Mouse (Mus musculus) MEL (cell line): ENCODE results near the gene Peli2.

Source experiments
- CHD2 ChIP-seq: IDR thresholded peaks from 2 replicates; pipeline ENCODE4 v1.6.1; 2011; ENCODE audit warnings: low read length, improper control_type of control experiment
- CTCF ChIP-seq, 3 experiments: IDR thresholded peaks in 2 of 3; conservative IDR thresholded peaks in 1 of 3; 2 replicates each; pipeline ENCODE4 v1.5.1; 2011 to 2012; ENCODE audit warnings: low read length in 3 of 3, low read depth in 2 of 3, mild to moderate bottlenecking in 2 of 3, improper control_type of control experiment in 1 of 3, inconsistent platforms in 1 of 3, mixed read lengths in 1 of 3, moderate library complexity in 1 of 3; ENCODE audit not compliant: control insufficient read depth in 1 of 3, insufficient read depth in 1 of 3, poor library complexity in 1 of 3, severe bottlenecking in 1 of 3
- ETS1 ChIP-seq: IDR thresholded peaks from 2 replicates; pipeline ENCODE4 v1.6.1; 2012; ENCODE audit warnings: low read depth, mild to moderate bottlenecking, inconsistent platforms, low read length, improper control_type of control experiment, moderate library complexity
- GATA1 ChIP-seq: IDR thresholded peaks from 2 replicates; pipeline ENCODE4 v1.6.1; 2011; ENCODE audit warnings: low read depth, low read length, improper control_type of control experiment
- JUND ChIP-seq: IDR thresholded peaks from 2 replicates; pipeline ENCODE4 v1.6.1; 2011; ENCODE audit warnings: low read depth, mild to moderate bottlenecking, improper control_type of control experiment, low read length
- KAT2A ChIP-seq: conservative IDR thresholded peaks from 2 replicates; pipeline ENCODE4 v1.6.1; 2012; ENCODE audit warnings: low read depth, low read length, improper control_type of control experiment, inconsistent platforms
- NELFE ChIP-seq: IDR thresholded peaks from 2 replicates; pipeline ENCODE4 v1.6.1; 2011; ENCODE audit warnings: low read depth, low read length, improper control_type of control experiment
- POLR2A ChIP-seq, 2 experiments: IDR thresholded peaks; 2 replicates each; pipeline ENCODE4 v1.6.1; 2011 to 2012; ENCODE audit warnings: low read length in 2 of 2, mild to moderate bottlenecking in 2 of 2, control low read depth in 1 of 2, improper control_type of control experiment in 1 of 2, low read depth in 1 of 2, moderate library complexity in 1 of 2; ENCODE audit not compliant: control insufficient read depth in 1 of 2, insufficient read depth in 1 of 2, poor library complexity in 1 of 2
- POLR2AphosphoS2 ChIP-seq: IDR thresholded peaks from 2 replicates; pipeline ENCODE4 v1.6.1; 2011; ENCODE audit warnings: low read length, improper control_type of control experiment
- SIN3A ChIP-seq: IDR thresholded peaks from 2 replicates; pipeline ENCODE4 v1.6.1; 2012; ENCODE audit warnings: low read length, improper control_type of control experiment, inconsistent platforms
- USF1 ChIP-seq: IDR thresholded peaks from 2 replicates; pipeline ENCODE4 v1.6.1; 2014; ENCODE audit warnings: low read depth, mild to moderate bottlenecking, inconsistent platforms, low read length, improper control_type of control experiment, moderate library complexity
- USF2 ChIP-seq, 2 experiments: IDR thresholded peaks; 2 replicates each; pipeline ENCODE4 v1.6.1; 2011 to 2012; ENCODE audit warnings: improper control_type of control experiment in 2 of 2, low read length in 2 of 2, borderline replicate concordance in 1 of 2, inconsistent platforms in 1 of 2, low read depth in 1 of 2, mild to moderate bottlenecking in 1 of 2; ENCODE audit not compliant: insufficient read depth in 1 of 2
- ZKSCAN1 ChIP-seq: IDR thresholded peaks from 2 replicates; pipeline ENCODE4 v1.6.1; 2012; ENCODE audit warnings: low read depth, mild to moderate bottlenecking, inconsistent platforms, low read length, improper control_type of control experiment, moderate library complexity

DNA sequence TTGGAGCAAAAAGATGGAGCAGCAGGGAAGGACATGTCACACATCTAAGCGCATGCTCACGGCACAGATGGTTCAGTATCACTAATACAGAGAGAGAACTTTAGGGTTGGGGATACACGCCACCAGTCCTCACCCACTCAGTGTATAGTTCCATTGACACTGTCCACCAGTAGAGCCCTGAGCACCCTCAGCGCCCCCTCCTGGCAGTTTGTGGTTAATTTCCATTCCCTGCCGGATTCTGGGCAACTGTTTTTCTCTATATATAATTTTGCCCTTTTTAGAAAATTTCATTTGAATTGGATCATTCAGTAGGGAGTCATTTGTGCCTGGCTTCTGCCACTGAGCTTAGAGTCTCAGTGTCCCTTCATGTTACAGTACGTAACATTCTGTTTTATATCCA is 27.1 kb downstream of the Peli2 start:
- TF ChIP-seq JUND (no peak), CTCF (IDR thresholded peaks at IDR 0.05 in 2 of 3, conservative IDR thresholded peaks at IDR 0.05 in 1 of 3; ENCODE audit: control insufficient read depth in 1 of 3, insufficient read depth in 1 of 3, low read depth in 2 of 3, low read length in 3 of 3, poor library complexity in 1 of 3, severe bottlenecking in 1 of 3) (no peak), USF2 (IDR thresholded peaks at IDR 0.05; ENCODE audit: borderline replicate concordance in 1 of 2, insufficient read depth in 1 of 2, low read depth in 1 of 2, low read length in 2 of 2) (no peak), NELFE (no peak), KAT2A (no peak), POLR2A (IDR thresholded peaks at IDR 0.05; ENCODE audit: control insufficient read depth in 1 of 2, insufficient read depth in 1 of 2, low read depth in 1 of 2, low read length in 2 of 2, poor library complexity in 1 of 2) (no peak), USF1 (no peak), SIN3A (no peak), GATA1 (no peak), ZKSCAN1 (no peak), CHD2 (no peak), POLR2AphosphoS2 (no peak), ETS1 (no peak)
